6 mouse cellular contexts compared by ENCODE assay signal in genomic region chr11:52522384-52522783, GRCm38 (mm10).
"Had no signal": no experiment of that assay in that cellular context is flagged by ENCODE, and none has a peak within 500 bp of the region (broad histone marks: within the 10 kb centered on the region; RNA-seq: fewer than 3 reads in every experiment).

No protein-coding gene starts in this region.

- H3K9me3 ChIP-seq: kidney, embryonic 15.5 days; neural tube, embryonic 12.5 days had no signal

- H3K4me1 ChIP-seq: limb, embryonic 13.5 days; neural tube, embryonic 12.5 days had no signal

- H3K9ac ChIP-seq: kidney, embryonic 15.5 days; limb, embryonic 13.5 days; liver, embryonic 14.5 days; neural tube, embryonic 12.5 days had no signal

- DNase-seq: thymus, adult 18-20 months had no signal

- H3K4me2 ChIP-seq: kidney, embryonic 15.5 days; limb, embryonic 13.5 days; neural tube, embryonic 12.5 days had no signal

- H3K4me3 ChIP-seq: kidney, embryonic 15.5 days; limb, embryonic 13.5 days; neural tube, embryonic 12.5 days had no signal

- H3K27me3 ChIP-seq: neural tube, embryonic 12.5 days had no signal

- H3K27ac ChIP-seq: kidney, embryonic 15.5 days; limb, embryonic 13.5 days; liver, embryonic 14.5 days; neural tube, embryonic 12.5 days; stomach, postnatal 0 days had no signal

- H3K36me3 ChIP-seq: kidney, embryonic 15.5 days; limb, embryonic 13.5 days; neural tube, embryonic 12.5 days had no signal
